In the genomic region with DNA sequence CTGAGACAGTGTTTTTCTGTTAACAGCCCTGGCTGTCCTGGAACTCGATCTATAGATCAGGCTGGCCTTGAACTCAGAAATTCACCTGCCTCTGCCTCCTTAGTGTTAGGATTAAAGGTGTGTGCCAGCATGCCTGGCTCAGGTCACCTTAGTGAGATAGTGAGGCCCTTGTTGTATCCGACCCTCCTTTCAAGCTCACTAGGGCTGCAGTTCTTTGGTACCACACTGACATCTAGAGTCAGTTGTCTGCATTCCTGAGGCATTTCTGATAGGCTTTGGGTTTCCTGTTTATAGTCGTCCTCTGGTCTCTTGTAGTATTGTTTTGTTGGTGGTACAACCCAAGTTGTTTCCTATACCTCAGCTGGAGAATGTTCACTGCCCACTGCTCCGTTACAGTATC, we compare ENCODE assay signal across 9 mouse cellular contexts. TPM values are rescaled to one million over a fixed set of nuclear protein-coding genes. Genes with fewer than 3 reads are reported as not detected.
A peak's percentile ranks its signal among the peaks of the same experiment; 100 is the strongest.
DNase-seq lines count a peak whose midpoint lies in the region; TF ChIP-seq lines count a peak whose summit lies in the region.
"Had no signal": no experiment of that assay in that cellular context is flagged by ENCODE, and none has a peak within 500 bp of the region (broad histone marks: within the 10 kb centered on the region; RNA-seq: fewer than 3 reads in every experiment).

No protein-coding gene starts in this region.

- H3K9ac ChIP-seq in heart, adult 2 months (ENCODE audit: low read depth, low read length), result no peak overlapping the region
- H3K9ac ChIP-seq: limb, embryonic 13.5 days had no signal

- intact Hi-C loops in heart, adult 2 months (cut with DNase I), result loop anchor here (1.0 to 5.0 kb wide), 3 partner anchors 44 to 222 kb away; a partner anchor contains a TSS
- intact Hi-C loops in heart, postnatal 25 days (cut with DNase I), result loop anchor here (1.0 to 5.0 kb wide), 2 partner anchors 130 to 227 kb away; no protein-coding TSS in a partner anchor

- no peaks in the 10 kb centered on the region for H3K79me2 ChIP-seq in heart, adult 2 months (replicated peaks; ENCODE audit: control insufficient read depth, insufficient read depth, low read length)

- WGBS in heart, adult 2 months, result 33% methylated on average over 4 of the region's 4 CpGs

- H3K4me1 ChIP-seq in heart, adult 2 months (ENCODE audit: control insufficient read depth, insufficient read depth, low read length), result peaks cover 3% of the 10 kb centered on the region
- H3K4me1 ChIP-seq: limb, embryonic 13.5 days had no signal

- TF ChIP-seq POLR2A in heart, adult 2 months (IDR thresholded peaks at IDR 0.05; ENCODE audit: insufficient read depth, low read depth, low read length), result no peak

- no peak overlapping the region for H3K27ac ChIP-seq in heart, adult 2 months
- H3K27ac ChIP-seq: limb, embryonic 13.5 days had no signal

- DNase-seq in heart, adult 2 months, result no peak
- DNase-seq in heart, postnatal 25 days (ENCODE audit: low spot score), result no peak
- peak; percentile 28 to 35 for DNase-seq in right cerebral cortex, adult 2 months (ENCODE audit: low spot score in 2 of 2)
- DNase-seq in right cerebral cortex, adult 18-20 months, result no peak
- DNase-seq in kidney, postnatal 36 days, result peak; percentile 39 to 42
- no peak for DNase-seq in urinary bladder, postnatal 14 days (ENCODE audit: low spot score)
- DNase-seq in urinary bladder, adult 18-20 months (ENCODE audit: low spot score in 2 of 2), result no peak
- no peak for DNase-seq in gastrocnemius, adult 8-10 months (ENCODE audit: low spot score in 2 of 2)

- no peak for TF ChIP-seq EP300 in heart, adult 2 months (IDR thresholded peaks at IDR 0.05; ENCODE audit: insufficient read depth, low read depth, low read length)

- no peak overlapping the region for H3K4me3 ChIP-seq in heart, adult 2 months
- H3K4me3 ChIP-seq: limb, embryonic 13.5 days had no signal

- no peaks in the 10 kb centered on the region for H3K27me3 ChIP-seq in heart, adult 2 months (ENCODE audit: control insufficient read depth, insufficient read depth, low read length)
- H3K27me3 ChIP-seq: limb, embryonic 13.5 days had no signal

- no peaks in the 10 kb centered on the region for H3K36me3 ChIP-seq in heart, adult 2 months (ENCODE audit: control insufficient read depth, insufficient read depth, low read length)

- TF ChIP-seq CTCF in heart, adult 2 months (IDR thresholded peaks at IDR 0.05), result peak; percentile 77

RNA-seq across cellular contexts. Expression of a gene that starts 10.1 kb away (rescaled TPM):
- 1 to 10 TPM in 1 of 2 experiments, under 1 TPM in 1; 0.98 to 1.5 TPM for total RNA-seq in heart, adult 2 months (2021)
- 0.76 TPM in 2 replicates for polyA plus RNA-seq in heart, adult 2 months (2012; rRNA removed)
- 1 to 10 TPM; 1.7 TPM for total RNA-seq in heart, postnatal 25 days (2021)
- total RNA-seq in gastrocnemius, adult 8-10 months (2022), result under 1 TPM in 3 of 4 experiments, not detected in 1; 0.13 to 0.36 (median 0.20) TPM

RNA-seq across cellular contexts. Expression of a gene that starts 17.1 kb away (rescaled TPM):
- total RNA-seq in heart, adult 2 months (2021), result under 1 TPM in 1 of 2 experiments, not detected in 1; 0.30 TPM
- 0.10 TPM in 1 of 2 replicates, not detected in the other for polyA plus RNA-seq in heart, adult 2 months (2012; rRNA removed)
- total RNA-seq in heart, postnatal 25 days (2021), result under 1 TPM; 0.14 to 0.21 TPM
- total RNA-seq in gastrocnemius, adult 8-10 months (2022), result under 1 TPM in 2 of 4 experiments, not detected in 2; 0.05 to 0.21 TPM

RNA-seq across cellular contexts. Expression of a gene that starts 30.1 kb away (rescaled TPM):
- 10 to 100 TPM; 80.7 to 85.1 TPM for total RNA-seq in heart, adult 2 months (2021)
- 23.5 and 40.2 TPM in 2 replicates for polyA plus RNA-seq in heart, adult 2 months (2012; rRNA removed)
- total RNA-seq in heart, postnatal 25 days (2021), result 10 to 100 TPM; 77.5 to 80.5 TPM
- total RNA-seq in gastrocnemius, adult 8-10 months (2022), result 10 to 100 TPM; 20.4 to 26.1 (median 23.6) TPM

Comparison
In these comparisons a context has a peak if more than half of its experiments do, and no peak if none do; other contexts are left out.
1. DNase-seq: peak in right cerebral cortex, adult 2 months (2 of 2) and kidney, postnatal 36 days (2 of 2); none in heart, adult 2 months (0 of 2), heart, postnatal 25 days (single experiment), right cerebral cortex, adult 18-20 months (single experiment), urinary bladder, postnatal 14 days (single experiment), urinary bladder, adult 18-20 months (0 of 2) and gastrocnemius, adult 8-10 months (0 of 2).